Mouse (Mus musculus) yolk sac, embryonic 10.5 days (tissue): Measurements from ENCODE around the gene Siah1a.

Experiments used
- DNase-seq: peaks from one replicate; pipeline ENCODE4 v3.0.0-alpha.2; 2017; ENCODE audit warnings: low spot score

Siah1a gene

DNA sequence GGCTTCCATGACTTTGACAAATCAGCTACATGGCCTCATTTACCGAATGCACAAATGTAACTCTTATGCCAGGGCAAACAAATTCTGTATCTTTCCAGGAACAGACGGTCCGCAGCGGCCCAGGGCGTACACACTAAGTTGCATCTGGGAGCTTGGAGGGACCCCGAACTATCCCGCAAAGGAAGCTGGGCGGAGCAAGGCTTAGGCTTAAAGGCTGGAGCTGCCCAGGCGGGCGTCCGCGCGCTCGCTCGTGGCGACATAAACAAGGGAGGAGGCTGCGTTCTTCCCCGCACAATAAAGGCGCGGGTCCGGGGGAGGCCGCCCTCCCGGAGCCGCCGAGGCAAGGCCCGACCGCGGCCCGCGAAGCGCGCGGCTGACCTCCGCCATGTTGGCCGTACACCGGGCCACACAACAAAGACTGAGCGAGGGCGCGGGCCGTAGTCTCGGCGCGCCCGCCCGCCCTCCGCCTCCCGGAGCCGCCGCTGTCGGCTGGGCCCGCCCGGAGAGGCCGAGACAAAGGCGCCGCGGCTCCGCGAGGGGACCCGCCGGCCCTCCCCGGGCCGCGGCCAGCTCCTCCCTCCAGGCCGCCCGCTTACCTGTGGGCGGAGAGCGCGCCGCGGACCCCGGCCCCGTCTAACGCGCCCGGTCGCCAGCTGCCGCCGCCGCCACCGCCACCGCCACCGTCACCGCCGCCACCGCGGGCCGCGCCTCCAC lies at the start of gene Siah1a, which contains the start of gene Gm10638:
TSS of gene Siah1a (minus strand) at position 714 of the 714 bp plus-strand sequence.
TSS of gene Gm10638 (plus strand) at position 479 of the 714 bp plus-strand sequence.
- DNase-seq, result peak; percentile 79

DNA sequence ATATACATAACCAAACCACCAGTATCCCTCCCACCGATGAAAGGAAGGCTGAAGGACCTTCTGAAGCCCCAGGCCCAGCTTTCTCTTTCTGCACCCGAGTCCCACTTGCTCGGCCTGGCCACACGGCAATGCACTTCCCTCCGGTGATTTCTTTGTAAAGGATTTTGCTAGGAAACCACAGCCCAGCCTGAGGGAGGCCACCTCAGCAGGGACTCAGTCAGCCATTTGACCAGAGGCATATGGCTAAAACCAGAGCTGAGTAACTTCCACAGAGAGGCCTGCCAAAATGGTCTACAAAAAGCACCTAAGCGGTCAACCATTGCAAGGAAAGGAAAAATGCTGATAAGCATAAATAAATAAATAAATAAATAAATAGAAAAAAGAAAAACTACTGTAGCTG lies 49.0 kb upstream of the Siah1a start:
- DNase-seq, result no peak

DNA sequence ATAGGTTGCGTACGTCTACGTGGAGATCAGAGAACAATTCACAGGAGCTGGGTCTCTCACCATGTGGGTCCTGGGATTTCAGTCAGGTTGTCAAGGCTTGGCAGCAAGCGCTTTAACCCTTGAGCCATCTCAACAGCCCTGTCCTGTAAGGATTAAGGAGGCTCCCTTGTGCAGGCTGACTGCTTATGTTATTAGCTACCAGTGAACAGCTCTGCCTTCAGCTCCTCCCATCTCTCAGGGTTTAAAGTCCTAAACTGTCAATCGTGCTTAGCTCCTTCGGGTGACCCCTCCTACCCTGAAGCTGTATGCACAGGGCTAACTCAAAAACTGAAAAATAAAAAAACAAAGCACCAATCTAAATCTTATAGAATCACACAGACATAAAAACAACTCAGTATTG lies 45.8 kb upstream of the Siah1a start:
- no peak for DNase-seq

DNA sequence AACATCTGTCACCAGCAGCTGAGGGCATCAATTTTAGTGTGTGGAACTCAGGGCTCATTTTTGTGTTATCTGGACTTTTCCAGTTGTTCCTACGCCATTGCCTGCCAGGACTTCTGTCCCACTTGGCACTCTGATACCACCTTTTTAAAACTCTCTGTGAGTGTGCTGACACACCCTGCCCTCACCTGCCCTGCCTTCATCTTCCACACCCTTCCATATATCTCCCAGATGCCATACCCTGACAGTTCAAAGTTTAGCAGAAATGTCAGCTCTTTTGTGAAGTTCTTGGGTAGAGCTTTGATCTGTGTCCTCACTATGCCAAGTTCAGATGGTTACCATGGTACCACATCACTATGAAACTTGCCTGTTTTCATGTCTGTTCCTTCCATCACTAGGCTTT lies 43.8 kb upstream of the Siah1a start:
- DNase-seq, result no peak

- DNase-seq, result no peak
These were observed 42.2 kb upstream of the Siah1a start for GRCm38 (mm10) chr8:86787891-86788420.

DNA sequence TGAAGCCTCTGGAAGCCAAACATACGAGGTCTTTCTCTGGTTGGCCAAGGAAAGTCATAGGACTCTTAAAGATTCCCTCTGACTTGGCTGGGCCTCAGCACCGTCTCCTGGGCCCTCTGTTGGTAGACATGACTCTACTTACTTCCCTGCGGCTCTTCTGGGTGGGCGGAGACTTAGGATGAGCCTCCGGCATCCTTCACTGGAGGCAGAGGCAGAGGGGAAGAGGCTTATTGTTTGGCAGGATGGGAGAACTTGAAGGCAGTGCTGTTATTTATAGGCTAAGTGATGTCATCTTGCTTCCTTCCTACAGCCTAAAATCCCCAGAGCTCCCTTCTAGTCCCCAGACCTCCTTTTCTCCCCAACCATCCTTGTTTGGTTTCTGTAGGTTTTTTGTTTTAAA lies 40.8 kb upstream of the Siah1a start:
- no peak for DNase-seq

DNA sequence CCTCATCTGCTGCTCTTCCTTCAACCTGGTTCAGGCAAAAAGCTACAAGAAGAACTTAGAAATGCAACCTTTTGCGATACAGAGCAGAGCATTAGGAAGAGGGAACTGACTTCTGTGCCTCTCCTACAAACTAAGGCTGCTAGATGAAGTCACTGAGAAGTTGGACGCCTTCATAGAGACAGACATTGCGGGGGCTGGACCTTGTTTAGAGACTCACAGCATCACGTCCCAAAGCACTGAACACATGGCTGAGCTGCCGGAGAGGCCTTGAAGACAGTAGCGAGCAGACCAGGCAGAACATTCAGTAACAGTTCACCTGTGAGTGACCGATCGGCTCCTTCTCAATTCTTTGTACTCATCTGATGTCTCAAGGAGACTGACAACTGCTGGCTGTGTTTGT lies 35.4 kb upstream of the Siah1a start:
- no peak for DNase-seq

- DNase-seq, result no peak
These were observed 33.5 kb upstream of the Siah1a start for GRCm38 (mm10) chr8:86779207-86779606.

DNA sequence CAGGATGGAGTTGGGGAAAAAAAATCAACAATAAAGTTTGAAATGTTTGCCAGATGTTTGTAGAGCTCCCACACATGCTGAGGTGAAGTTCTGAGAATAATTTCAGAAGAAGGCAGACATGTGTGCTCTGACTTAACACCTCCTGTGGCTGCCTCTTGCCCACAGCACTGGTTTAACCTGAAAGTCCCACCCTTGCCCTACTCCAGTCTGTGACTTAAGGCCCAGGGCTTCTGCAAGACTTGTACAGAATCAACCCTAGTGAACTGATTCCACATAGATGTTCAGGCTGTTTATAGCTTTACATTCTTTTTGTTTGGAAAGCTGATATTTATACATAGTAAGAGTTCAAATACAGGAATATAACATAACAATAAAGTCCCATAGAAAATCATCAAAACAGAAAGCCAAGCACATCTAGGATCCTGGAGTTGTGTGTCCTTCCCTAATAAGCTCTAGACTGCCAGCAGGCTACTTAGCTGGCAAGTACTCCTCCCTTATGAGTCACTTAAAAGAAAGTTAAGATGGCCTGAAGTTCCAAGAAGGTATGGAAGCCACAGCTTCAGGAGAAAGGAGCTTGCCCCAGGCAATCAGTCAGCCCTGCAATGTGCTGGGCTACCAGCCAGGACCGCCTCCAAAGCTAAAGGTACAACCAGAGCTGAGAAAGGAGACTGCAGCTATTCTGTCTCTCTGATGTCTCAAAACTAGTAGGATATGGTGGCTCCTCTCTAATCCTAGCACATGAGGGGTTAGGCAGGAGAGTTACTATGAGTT lies 24.4 kb upstream of the Siah1a start:
- DNase-seq, result no peak

DNA sequence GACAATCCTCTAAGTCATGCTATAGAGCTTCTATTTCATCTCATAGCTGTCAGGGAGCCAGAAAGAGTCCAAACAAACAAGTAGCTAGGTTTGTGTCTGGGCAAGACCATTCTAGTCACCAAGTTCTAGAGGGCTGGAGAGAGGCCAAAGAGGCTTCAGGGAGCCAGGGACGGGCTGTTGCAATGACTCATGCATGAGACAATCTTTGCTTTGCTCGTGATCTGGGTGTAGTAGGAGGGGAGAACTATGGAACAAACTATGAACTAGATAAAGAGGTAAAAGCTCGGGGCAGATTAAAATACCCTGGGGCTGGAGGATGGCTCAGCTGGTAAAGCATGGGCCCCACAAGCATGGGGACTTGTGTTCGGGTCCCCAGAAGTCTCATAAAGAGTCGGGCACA lies 22.8 kb upstream of the Siah1a start:
- DNase-seq, result no peak

DNA sequence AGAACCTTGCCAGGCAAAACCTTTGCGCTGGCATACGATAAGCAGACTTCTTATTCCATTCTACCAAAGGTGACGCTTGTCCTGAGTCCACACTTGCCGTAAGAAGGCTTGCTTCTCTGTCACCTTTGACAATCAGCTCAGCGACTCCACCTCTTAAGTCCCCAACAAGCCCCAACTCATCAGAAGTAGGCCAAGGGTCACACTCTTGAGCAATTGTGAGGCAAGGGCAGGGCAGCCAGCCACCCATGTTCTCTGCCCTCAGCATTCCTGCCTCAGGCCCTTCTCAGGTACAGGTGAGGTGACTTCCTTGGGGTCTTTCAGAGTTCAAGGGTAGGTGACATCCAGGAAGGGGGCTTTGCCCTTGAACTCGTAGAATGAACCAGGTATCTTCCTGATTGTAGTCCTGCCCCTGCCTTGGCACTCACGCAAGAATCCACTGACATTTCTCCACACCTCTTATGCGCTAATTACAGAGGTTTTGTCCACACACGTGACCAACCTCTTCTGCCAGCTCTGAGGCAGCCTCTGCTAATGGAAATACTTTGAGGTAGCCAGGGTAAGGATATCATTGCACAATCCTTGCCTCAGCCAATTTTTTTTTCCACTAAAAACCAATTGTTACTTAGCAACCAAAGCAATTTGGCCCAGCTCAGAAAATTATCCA lies 20.9 kb upstream of the Siah1a start:
- DNase-seq, result peak; percentile 59

DNA sequence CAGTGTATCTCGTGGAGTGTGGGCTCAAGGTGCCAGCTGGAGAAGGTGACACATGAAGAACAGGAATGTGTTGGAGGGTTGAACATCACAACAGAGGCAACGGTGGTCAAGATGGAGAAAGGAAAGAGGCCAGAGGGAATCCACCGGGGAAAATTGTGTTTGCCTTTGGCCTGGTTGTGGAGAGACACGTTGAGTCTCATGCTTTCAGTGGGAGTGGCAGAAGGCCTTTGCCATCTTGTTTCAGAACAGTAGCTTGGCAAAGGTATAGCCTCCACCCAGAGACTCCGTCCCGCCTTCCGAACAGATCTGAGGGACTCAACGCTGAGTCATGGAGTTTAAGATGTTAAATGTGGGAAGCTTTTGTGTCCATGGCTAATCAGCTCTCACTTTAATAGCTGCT lies 19.9 kb upstream of the Siah1a start:
- no peak for DNase-seq

DNA sequence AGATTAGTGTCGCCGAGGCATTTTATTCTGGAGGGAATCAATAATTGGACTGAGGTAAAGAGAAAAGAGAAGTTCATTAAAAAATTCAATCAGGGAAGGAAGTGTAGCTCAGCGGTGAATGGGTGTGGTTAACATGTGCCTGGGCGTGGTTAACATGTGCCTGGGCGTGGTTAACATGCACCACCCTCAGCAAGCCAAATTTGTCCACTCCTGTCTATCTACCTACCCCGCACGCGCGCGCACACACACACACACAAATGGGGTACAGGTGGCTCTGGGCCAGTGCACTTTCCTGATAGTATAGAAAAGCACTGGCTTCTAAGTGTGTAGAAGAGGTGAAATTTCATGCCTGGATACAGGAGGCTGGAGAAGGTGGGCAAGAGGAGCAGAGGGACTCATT lies 19.4 kb upstream of the Siah1a start:
- no peak for DNase-seq

DNA sequence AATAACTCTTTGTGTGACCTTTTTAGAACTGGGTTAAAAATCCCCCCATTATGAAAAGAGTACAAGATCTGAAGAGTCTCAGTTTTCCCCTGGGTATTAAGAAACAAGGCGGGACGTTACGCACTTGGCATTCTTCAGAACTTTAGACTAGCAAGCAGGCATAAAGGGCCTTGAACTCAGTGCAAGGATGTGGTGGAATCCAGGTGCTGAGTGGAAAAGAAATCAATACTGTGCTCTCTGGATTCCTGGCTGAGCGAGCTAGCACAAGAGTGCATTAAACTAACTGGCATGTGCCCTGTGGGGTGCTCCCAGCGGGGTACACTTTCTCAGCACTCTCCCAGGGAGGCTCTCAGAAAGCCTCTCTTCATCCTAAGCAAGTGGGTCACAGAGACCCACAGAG lies 17.1 kb upstream of the Siah1a start:
- DNase-seq, result no peak

GRCm38 (mm10) chr8:86760746-86761145 lies 15.0 kb upstream of the Siah1a start:
- DNase-seq, result no peak

- no peak for DNase-seq
These were observed 13.4 kb upstream of the Siah1a start for GRCm38 (mm10) chr8:86759090-86759491.

GRCm38 (mm10) chr8:86758651-86759050 lies 12.9 kb upstream of the Siah1a start:
- DNase-seq, result no peak

DNA sequence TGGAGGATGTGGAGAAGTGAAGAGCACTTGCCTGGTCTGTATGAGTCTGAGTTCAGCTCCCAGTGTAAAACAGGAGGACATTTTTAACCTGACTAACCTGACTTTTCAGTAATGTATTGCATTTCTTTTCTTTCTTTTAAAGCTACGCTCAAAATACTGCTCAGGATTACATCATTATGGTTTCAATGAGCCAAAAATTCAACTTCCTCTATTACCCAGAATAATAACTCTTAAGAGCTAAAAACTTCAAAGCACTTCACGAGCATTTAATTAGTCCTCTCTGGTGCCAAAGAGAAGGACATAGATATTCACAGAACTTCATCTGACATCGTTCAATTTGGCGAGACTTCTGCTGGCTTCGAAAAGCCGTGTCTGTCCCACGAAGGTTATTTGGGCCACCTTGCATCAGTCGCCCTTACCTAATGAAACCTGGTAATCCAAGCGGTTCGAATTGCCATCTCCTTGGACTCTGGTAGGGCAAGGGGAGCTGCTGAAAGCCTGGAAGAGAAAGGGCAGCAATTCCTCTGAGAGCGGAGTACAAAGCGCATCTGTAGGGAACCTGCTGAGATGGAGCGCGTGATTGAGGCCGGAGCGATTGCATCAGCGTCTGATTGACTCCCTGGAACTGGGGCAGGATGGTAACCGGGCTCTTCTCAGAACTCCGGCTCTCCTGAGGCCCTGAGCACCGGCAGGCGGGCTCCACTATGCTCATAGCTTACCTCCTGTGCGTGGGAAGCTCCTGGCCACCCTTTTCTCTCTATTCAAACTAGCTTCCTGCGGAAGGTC lies 11.4 kb upstream of the Siah1a start:
- DNase-seq, result peak; percentile 27

DNA sequence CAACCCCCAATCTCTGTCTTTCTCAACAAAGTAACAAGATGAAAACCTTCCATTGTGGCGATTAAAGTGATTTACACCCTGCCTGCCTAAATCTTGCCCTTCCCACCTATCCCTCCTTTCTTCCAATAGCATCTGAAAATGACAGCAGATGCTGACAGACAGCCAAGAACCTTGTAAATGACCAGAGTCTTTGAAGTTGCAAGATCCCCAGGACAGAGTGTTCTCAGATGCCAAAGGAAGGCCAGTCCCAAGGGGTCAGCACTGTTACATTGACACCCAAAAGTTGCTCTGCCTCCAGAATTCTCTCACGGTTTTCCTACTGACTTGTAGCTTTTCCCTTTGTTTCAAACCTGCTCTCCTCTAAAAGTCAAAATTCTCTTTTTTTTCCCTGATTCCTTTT lies 4.1 kb upstream of the Siah1a start:
- no peak for DNase-seq

DNA sequence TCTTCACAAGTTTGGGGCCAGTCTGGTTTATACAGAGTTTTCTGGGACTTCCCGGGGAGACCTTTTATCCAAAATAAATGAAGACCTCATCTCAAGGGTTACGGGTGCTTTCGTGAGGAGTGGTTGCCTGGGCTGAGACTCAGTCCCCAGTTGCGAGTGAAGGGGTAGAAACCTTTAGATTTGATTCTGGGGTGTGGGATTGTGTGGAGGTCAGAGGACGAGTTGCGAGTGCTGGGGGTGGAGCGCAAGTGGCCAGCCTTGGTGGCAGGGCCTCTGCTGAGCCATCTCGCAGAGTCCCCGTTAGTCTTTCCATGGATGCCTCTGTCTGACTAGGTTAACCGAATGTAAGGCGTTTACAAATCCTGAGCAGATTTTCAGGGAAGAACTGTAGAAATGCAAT lies 777 bp upstream of the Siah1a start:
- DNase-seq, result peak; percentile 26

DNA sequence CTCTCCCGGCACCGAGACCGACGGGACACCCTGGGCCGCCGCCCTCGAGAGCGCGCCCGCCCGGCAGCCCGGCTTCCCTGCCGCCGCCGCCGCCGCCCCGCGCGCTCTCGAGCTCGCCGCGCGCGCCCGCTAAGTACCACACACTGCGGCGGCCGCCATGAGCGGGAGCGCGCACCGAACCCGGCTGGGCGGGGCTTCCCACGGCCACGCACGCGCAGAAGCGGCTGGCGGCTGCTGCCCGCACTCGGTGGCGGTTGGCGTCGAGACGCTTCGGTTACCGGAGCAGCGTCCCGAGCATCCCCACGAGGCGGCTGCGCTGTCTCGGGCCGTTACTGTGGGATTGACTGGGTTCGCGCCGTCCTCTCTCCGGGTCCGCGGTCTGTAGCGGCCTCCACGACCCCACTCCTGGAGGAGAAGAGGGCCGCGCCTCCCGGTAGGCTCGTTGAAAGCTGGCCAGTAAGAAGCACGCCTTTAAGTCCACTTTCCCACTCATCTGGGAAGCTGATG lies 254 bp upstream of the Siah1a start:
- peak; percentile 90 for DNase-seq
